Mouse (Mus musculus): ENCODE results near the gene Slc9a8. TPM values are rescaled to one million over a fixed set of nuclear protein-coding genes. Genes with fewer than 3 reads are reported as not detected.
"Not testable (repeated sequence)": the region's sequence is repeated elsewhere in the genome, so short reads cannot be mapped to it uniquely, and the experiment has no call there.

The Slc9a8 gene
- polyA plus RNA-seq, 1 experiment = 3.4 TPM

DNA sequence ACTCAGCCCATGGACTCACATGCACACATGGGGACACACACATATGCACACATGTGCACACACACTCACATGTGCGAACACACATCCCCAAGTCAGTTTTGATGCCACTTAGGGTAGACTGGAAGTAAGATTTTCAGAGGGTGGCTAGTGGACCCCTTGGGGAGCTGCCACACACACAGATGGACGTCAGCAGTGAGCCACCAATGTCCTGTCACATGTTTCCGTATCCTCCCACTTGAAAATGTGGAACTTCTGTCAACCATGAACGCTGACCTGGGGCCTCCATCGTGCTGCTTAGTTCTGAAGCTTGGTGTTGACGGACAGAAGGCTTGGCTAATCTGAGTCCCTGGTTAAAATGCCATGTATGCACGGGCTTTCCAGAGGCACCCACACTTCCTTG, 39.9 kb upstream of the Slc9a8 start:
- no peaks in the 10 kb centered on the region for H3K9me3 ChIP-seq
- H3K27me3 ChIP-seq (replicated peaks) = peaks cover 86% of the 10 kb centered on the region
- H3K36me3 ChIP-seq (replicated peaks; ENCODE audit: low read length) = no peaks in the 10 kb centered on the region
- H3K4me1 ChIP-seq = peaks cover 41% of the 10 kb centered on the region
- TF ChIP-seq GATA1 (IDR thresholded peaks at IDR 0.05; ENCODE audit: borderline replicate concordance, low read length) (no peak), FLI1 (IDR thresholded peaks at IDR 0.05; ENCODE audit: low read length) (no peak)
- H3K4me3 ChIP-seq (replicated peaks) = peak overlapping the region; percentile 50

DNA sequence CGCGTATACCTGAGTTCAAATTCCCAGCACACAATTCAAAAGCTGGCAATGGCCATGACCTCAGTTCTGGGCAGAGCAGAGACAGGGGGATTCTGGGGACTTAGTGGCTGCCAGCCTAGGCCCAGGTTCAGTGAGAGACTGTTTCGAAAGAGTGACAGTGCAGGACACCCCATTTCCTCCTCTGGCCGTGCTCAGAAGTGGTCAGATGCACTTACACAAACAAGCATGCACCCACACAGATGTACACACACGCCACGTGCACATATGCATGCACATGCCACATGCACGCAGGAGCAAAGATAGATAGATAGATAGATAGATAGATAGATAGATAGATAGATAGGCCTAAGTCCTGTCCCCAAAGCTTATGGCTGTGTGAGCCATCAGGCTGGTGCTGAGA, 39.1 kb upstream of the Slc9a8 start:
- Histone ChIP-seq H3K9me3 (no peaks in the 10 kb centered on the region), H3K4me1 (peaks cover 41% of the 10 kb centered on the region), H3K36me3 (replicated peaks; ENCODE audit: low read length) (no peaks in the 10 kb centered on the region), H3K4me3 (replicated peaks) (no peak overlapping the region), H3K27me3 (replicated peaks) (peaks cover 90% of the 10 kb centered on the region)
- TF ChIP-seq FLI1 (IDR thresholded peaks at IDR 0.05; ENCODE audit: low read length) (no peak), GATA1 (IDR thresholded peaks at IDR 0.05; ENCODE audit: borderline replicate concordance, low read length) (no peak)

DNA sequence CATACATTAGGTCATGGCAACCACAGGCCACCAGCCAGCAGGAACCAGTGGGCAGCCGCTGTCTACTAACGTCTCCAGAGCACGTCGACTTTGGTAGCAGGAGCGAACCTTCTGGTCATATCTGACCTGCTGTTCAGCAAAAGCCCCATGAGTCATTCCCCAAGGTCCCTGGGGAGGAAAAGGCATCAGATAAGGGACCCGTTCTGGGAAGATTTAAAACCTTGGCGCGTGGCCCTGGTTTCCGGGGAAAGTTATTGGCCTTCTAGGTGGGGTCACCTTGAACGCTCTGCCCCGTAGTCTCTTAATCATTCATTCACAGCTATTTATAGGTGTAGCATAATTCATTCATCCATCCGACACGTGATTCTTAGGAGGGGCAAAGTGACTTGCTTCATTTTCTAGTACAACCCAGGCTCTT, 37.8 kb upstream of the Slc9a8 start:
- no peaks in the 10 kb centered on the region for H3K9me3 ChIP-seq
- H3K36me3 ChIP-seq (replicated peaks; ENCODE audit: low read length) = no peaks in the 10 kb centered on the region
- TF ChIP-seq GATA1 (IDR thresholded peaks at IDR 0.05; ENCODE audit: borderline replicate concordance, low read length) (peak; percentile 66; the same call in 1 of the 3 replicates), FLI1 (IDR thresholded peaks at IDR 0.05; ENCODE audit: low read length) (no peak)
- H3K4me1 ChIP-seq = peaks cover 36% of the 10 kb centered on the region
- H3K27me3 ChIP-seq (replicated peaks) = peaks cover 87% of the 10 kb centered on the region
- H3K4me3 ChIP-seq (replicated peaks) = peak overlapping the region; percentile 74

DNA sequence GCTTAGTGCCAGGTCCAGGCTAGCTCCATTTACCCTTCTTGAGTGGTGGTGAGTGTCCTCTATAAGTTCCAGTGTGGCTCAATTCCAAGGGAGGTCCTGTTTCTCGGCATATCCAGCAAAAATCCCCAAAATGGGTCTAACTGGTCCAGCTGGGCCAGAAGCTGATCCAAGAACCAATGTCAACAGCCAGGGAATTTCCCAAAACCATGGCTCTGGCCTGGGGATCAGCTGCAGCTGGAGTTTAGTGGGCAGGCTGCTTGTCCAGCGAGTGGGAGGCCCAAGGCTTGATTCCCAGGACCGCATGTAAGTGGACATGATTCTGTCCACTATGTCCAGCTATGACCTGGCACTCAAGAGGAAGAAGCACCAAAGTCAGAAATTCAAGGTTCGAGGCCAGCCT, 35.1 kb upstream of the Slc9a8 start:
- peaks cover 16% of the 10 kb centered on the region for H3K9me3 ChIP-seq
- H3K4me1 ChIP-seq = peaks cover 34% of the 10 kb centered on the region
- H3K27me3 ChIP-seq (replicated peaks) = peaks cover 83% of the 10 kb centered on the region
- TF ChIP-seq FLI1 (IDR thresholded peaks at IDR 0.05; ENCODE audit: low read length) (no peak), GATA1 (IDR thresholded peaks at IDR 0.05; ENCODE audit: borderline replicate concordance, low read length) (no peak)
- no peaks in the 10 kb centered on the region for H3K36me3 ChIP-seq (replicated peaks; ENCODE audit: low read length)
- no peak overlapping the region for H3K4me3 ChIP-seq (replicated peaks)

DNA sequence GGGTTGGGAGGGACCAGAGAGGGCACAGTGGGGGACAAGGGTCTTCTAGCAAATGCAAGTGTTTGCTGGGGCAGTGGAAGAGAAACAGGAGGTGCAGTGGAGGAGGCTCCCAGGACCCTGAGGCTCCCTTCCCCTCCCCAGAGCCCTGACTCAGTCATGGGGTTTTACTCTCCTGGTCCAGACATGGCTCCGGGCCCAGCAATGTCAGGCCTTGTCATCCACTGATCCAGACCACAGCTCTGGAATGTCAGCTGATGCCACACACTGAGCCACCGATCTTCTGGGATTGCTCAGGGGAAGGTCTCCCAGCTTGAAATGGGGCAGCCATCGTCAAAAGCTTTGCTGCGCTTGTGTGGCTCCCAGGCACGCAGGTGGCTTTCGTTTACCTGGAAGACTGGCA, 34.5 kb upstream of the Slc9a8 start:
- H3K4me3 ChIP-seq (replicated peaks) = no peak overlapping the region
- H3K27me3 ChIP-seq (replicated peaks) = peaks cover 80% of the 10 kb centered on the region
- no peaks in the 10 kb centered on the region for H3K36me3 ChIP-seq (replicated peaks; ENCODE audit: low read length)
- H3K9me3 ChIP-seq = peaks cover 18% of the 10 kb centered on the region
- peaks cover 28% of the 10 kb centered on the region for H3K4me1 ChIP-seq
- TF ChIP-seq GATA1 (IDR thresholded peaks at IDR 0.05; ENCODE audit: borderline replicate concordance, low read length) (no peak), FLI1 (IDR thresholded peaks at IDR 0.05; ENCODE audit: low read length) (no peak)

DNA sequence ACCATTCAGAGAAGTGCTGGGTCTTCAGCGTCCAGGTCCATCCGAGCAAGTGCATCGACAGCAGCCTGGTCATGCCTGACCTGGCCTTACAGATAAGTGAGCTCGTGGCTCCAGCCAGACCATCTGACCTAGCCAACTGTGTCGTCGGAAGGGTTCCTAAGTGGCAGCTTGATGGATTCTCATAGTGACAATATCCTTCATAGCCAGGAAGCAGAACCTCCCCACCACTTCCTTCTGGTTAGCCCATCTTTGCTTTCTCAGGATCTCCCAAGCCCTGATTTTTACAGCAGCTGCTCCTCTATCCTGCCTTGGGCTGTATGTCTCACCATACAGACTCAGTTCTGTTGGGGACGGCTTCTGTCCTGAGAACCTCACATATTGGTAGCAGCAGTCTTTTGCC, 27.1 kb upstream of the Slc9a8 start:
- TF ChIP-seq FLI1 (IDR thresholded peaks at IDR 0.05; ENCODE audit: low read length) (no peak), GATA1 (IDR thresholded peaks at IDR 0.05; ENCODE audit: borderline replicate concordance, low read length) (no peak)
- Histone ChIP-seq H3K4me1 (peaks cover 6% of the 10 kb centered on the region), H3K36me3 (replicated peaks; ENCODE audit: low read length) (no peaks in the 10 kb centered on the region), H3K27me3 (replicated peaks) (peaks cover 51% of the 10 kb centered on the region), H3K4me3 (replicated peaks) (no peak overlapping the region), H3K9me3 (peaks cover 24% of the 10 kb centered on the region)

DNA sequence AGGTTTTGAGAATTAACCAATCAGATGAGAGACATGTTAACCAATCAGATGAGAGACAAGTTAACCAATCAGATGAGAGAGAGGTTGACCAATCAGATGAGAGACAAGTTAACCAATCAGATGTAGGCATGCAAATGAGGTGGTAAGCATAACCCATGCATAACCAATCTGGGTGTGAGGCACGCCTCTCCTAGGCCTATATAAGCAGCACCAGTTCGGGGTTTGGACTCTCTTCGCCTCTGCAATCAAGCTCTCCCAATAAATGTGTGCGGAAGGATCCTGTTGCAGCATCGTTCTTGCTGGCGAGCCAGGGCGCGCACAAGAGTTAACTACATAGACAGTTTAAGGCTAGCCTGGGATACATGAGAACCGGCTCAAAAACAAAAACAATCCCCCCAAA, 25.1 kb upstream of the Slc9a8 start:
- Histone ChIP-seq H3K9me3 (peaks cover 12% of the 10 kb centered on the region), H3K27me3 (replicated peaks) (peaks cover 55% of the 10 kb centered on the region)
- H3K4me1 ChIP-seq; H3K4me3 ChIP-seq (replicated peaks); H3K36me3 ChIP-seq (replicated peaks; ENCODE audit: low read length): not testable (repeated sequence)

DNA sequence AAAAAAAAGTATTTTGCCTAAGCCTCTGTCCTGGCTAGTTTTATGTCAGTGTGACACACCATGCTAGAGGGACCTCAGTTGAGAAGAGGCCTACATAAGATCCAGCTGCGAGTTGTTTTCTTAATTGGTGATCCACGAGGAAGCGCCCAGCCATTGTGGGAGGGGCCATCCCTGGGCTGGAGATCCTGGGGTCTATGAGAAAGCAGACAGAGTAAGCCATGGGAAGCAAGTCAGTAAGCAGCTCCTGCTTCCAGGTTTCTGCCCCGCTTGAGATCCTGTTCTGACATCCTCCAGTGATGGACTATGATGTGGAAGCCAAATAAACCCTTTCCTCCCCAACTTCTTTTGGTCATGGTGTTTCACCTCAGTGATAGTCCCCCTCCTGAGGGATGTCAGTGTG, 22.5 kb upstream of the Slc9a8 start:
- no peak overlapping the region for H3K4me3 ChIP-seq (replicated peaks)
- 0 out of 2 replicates have a peak, but pooled peaks cover 2% of the 10 kb centered on the region for H3K9me3 ChIP-seq
- TF ChIP-seq GATA1 (IDR thresholded peaks at IDR 0.05; ENCODE audit: borderline replicate concordance, low read length) = no peak
- no peak for TF ChIP-seq FLI1 (IDR thresholded peaks at IDR 0.05; ENCODE audit: low read length)
- H3K27me3 ChIP-seq (replicated peaks) = peaks cover 63% of the 10 kb centered on the region
- no peaks in the 10 kb centered on the region for H3K36me3 ChIP-seq (replicated peaks; ENCODE audit: low read length)
- peaks cover 6% of the 10 kb centered on the region for H3K4me1 ChIP-seq

DNA sequence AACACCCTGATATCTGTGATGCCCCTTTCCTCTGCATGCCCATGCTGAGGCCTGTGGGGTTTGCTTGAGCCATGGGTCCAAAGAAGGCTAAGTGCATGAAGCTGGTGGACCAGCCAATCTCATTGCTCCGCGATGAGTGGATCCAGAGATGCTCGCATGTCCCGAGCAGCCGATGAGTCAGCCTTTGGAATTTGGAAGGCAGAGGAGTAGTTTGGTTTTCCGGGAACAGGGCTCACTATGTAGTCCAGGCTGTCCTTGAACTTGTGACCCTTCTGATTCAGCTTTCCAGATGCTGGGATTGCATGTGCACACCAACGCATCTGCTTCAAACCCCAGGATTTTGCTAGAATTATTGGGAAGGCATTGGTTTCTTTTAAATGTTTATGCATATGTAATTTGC, 21.9 kb upstream of the Slc9a8 start:
- Histone ChIP-seq H3K4me1 (peaks cover 2% of the 10 kb centered on the region; the same call in 1 of the 2 replicates), H3K4me3 (replicated peaks) (no peak overlapping the region), H3K36me3 (replicated peaks; ENCODE audit: low read length) (no peaks in the 10 kb centered on the region), H3K9me3 (0 out of 2 replicates have a peak, but pooled peaks cover 2% of the 10 kb centered on the region), H3K27me3 (replicated peaks) (peaks cover 63% of the 10 kb centered on the region)
- TF ChIP-seq GATA1 (IDR thresholded peaks at IDR 0.05; ENCODE audit: borderline replicate concordance, low read length) (no peak), FLI1 (IDR thresholded peaks at IDR 0.05; ENCODE audit: low read length) (no peak)

DNA sequence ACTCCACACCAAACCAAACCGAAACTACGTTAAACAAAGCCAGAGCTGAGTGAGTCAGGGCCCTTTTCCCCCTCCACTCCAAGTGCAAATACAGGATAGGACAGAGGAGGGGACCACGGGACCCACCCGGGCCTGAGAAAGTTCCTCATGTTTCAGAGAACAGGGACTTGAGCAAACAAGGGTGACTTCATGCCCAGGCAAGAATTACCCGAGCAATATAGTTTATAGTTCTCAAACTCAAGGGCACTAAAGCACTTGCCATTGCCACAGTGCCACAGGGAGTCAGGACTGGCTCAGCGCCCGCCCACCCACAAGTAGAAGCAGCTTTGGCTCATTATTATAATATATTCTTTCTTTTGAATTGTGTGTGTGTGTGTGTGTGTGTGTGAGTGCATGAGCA, 18.4 kb upstream of the Slc9a8 start:
- TF ChIP-seq GATA1 (IDR thresholded peaks at IDR 0.05; ENCODE audit: borderline replicate concordance, low read length) (no peak), FLI1 (IDR thresholded peaks at IDR 0.05; ENCODE audit: low read length) (no peak)
- H3K27me3 ChIP-seq (replicated peaks) = peaks cover 72% of the 10 kb centered on the region
- peaks cover 13% of the 10 kb centered on the region for H3K9me3 ChIP-seq
- H3K4me1 ChIP-seq = 0 out of 2 replicates have a peak, but pooled peaks cover 3% of the 10 kb centered on the region
- no peaks in the 10 kb centered on the region for H3K36me3 ChIP-seq (replicated peaks; ENCODE audit: low read length)
- no peak overlapping the region for H3K4me3 ChIP-seq (replicated peaks)

Measured in megakaryocyte, embryonic 14.5 days (primary cell).